Mouse (Mus musculus): ENCODE measurements around the gene Fnbp1.

GRCm38 (mm10) chr2:31156846-31157245 is 15.0 kb upstream of the Fnbp1 start:
- TF ChIP-seq CTCF (IDR thresholded peaks at IDR 0.05; ENCODE audit: borderline replicate concordance, insufficient read depth, low read depth, low read length) (no peak), POLR2A (IDR thresholded peaks at IDR 0.05; ENCODE audit: borderline replicate concordance, insufficient read depth, low read length) (no peak)

Data from cerebellum, adult 2 months (tissue).